Mouse (Mus musculus): ENCODE results near the gene Gm6588.

DNA sequence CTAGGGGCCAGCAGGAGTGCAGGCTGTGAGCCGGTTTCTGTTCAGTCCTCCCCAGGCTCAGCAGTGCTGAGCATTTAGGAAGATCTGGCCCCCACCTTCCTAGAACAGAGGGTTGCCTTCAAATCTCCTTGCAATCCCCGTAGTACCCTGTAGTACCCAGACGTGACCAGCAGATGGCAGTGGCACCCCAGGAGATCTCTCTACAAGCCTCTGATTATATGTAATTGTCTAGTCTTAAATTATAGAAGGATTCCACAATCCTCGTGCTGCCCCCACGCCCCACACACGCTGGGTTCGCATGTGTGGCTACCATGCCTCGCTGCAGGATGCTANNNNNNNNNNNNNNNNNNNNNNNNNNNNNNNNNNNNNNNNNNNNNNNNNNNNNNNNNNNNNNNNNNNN, 16.2 kb upstream of the Gm6588 start:
- TF ChIP-seq CTCF (IDR thresholded peaks at IDR 0.05; ENCODE audit: low read depth) (peak; percentile 96), EP300 (optimal IDR thresholded peaks at IDR 0.05) (no peak)

Data from stomach, postnatal 0 days (tissue).